Mouse (Mus musculus): Measurements from ENCODE around the gene Dnajc12. TPM values are rescaled to one million over a fixed set of nuclear protein-coding genes. Genes with fewer than 3 reads are reported as not detected.

Dnajc12 gene
- polyA plus RNA-seq, 2 experiments: 8.3 to 20.1 TPM

- DNase-seq (ENCODE audit: low read depth in 3 of 3, low spot score in 3 of 3) (no peak), ATAC-seq (ENCODE audit: insufficient read depth) (no peak)
- Histone ChIP-seq H3K9ac (replicated peaks) (no peak overlapping the region), H3K9me3 (ENCODE audit: control insufficient read depth, low read length) (no peaks in the 10 kb centered on the region), H3K4me2 (ENCODE audit: low read depth) (no peak overlapping the region), H3K4me1 (replicated peaks; ENCODE audit: control insufficient read depth in 2 of 2, insufficient read depth in 2 of 2, low read length in 1 of 2) (no peaks in the 10 kb centered on the region), H3K36me3 (replicated peaks; ENCODE audit: control insufficient read depth, insufficient read depth, low read depth) (no peaks in the 10 kb centered on the region), H3K27ac (no peak overlapping the region), H3K27me3 (ENCODE audit: control insufficient read depth, insufficient read depth, low read length) (no peaks in the 10 kb centered on the region), H3K4me3 (ENCODE audit: insufficient read depth in 1 of 2, low read depth in 2 of 2, low read length in 2 of 2) (no peak overlapping the region)
- 52% methylated on average over 17 of the region's 17 CpGs for WGBS (ENCODE audit: insufficient replicate concordance)
- TF ChIP-seq CTCF (IDR thresholded peaks at IDR 0.05; ENCODE audit: low read depth): no peak
- no peak for TF ChIP-seq EP300 (IDR thresholded peaks at IDR 0.05; ENCODE audit: low read depth)
Observed at GRCm38 (mm10) chr10:63457292-63458128, 75.3 kb downstream of the Dnajc12 start.

Other genes starting within 250 kb of the Dnajc12 start
- 0.02 and 0.03 TPM in 2 replicates for gene Mypn, start 178.5 kb upstream of the Dnajc12 start, polyA plus RNA-seq (2012; rRNA removed)
- gene Mypn, start 178.5 kb upstream of the Dnajc12 start, polyA plus RNA-seq (2014; fragmentation: Nextera tagmentation; extraction: Ambion mirVana): 0.05 and 0.13 TPM in 2 replicates
- 15.3 and 21.5 TPM in 2 replicates for gene Herc4, start 138.6 kb upstream of the Dnajc12 start, polyA plus RNA-seq (2012; rRNA removed)
- gene Herc4, start 138.6 kb upstream of the Dnajc12 start, polyA plus RNA-seq (2014; fragmentation: Nextera tagmentation; extraction: Ambion mirVana): 33.7 and 34.3 TPM in 2 replicates
- gene Sirt1, start 739 bp upstream of the Dnajc12 start, polyA plus RNA-seq (2012; rRNA removed): 5.5 and 8.4 TPM in 2 replicates
- 3.8 and 4.7 TPM in 2 replicates for gene Sirt1, start 739 bp upstream of the Dnajc12 start, polyA plus RNA-seq (2014; fragmentation: Nextera tagmentation; extraction: Ambion mirVana)
- 0.34 TPM in 1 of 2 replicates, not detected in the other for gene Gm7075, start 39.3 kb downstream of the Dnajc12 start, polyA plus RNA-seq (2012; rRNA removed)
- not detected in 2 replicates for gene Gm7075, start 39.3 kb downstream of the Dnajc12 start, polyA plus RNA-seq (2014; fragmentation: Nextera tagmentation; extraction: Ambion mirVana)
- 0.01 and 0.03 TPM in 2 replicates for gene Ctnna3, start 47.7 kb downstream of the Dnajc12 start, polyA plus RNA-seq (2012; rRNA removed)
- not detected in 2 replicates for gene Ctnna3, start 47.7 kb downstream of the Dnajc12 start, polyA plus RNA-seq (2014; fragmentation: Nextera tagmentation; extraction: Ambion mirVana)